Mouse (Mus musculus) ovary, postnatal 14 days (tissue): ENCODE data around the gene Tmem253.

Experiments used
- DNase-seq: peaks from one replicate; pipeline ENCODE4 v3.0.0; 2022; ENCODE audit warnings: low spot score

Tmem253 gene

GRCm38 (mm10) chr14:52008321-52009203 is 6.9 kb upstream of the Tmem253 start:
- peak; percentile 89 for DNase-seq

GRCm38 (mm10) chr14:52009361-52009760 is 6.1 kb upstream of the Tmem253 start:
- no peak for DNase-seq

GRCm38 (mm10) chr14:52009841-52010240 is 5.6 kb upstream of the Tmem253 start:
- no peak for DNase-seq

GRCm38 (mm10) chr14:52010446-52011111 is 4.9 kb upstream of the Tmem253 start:
- no peak for DNase-seq

- DNase-seq: no peak
Measured at GRCm38 (mm10) chr14:52011683-52012082, 3.8 kb upstream of the Tmem253 start.

- no peak for DNase-seq
Measured at GRCm38 (mm10) chr14:52012085-52012484, 3.4 kb upstream of the Tmem253 start.

GRCm38 (mm10) chr14:52012553-52012952 is 2.9 kb upstream of the Tmem253 start:
- DNase-seq: no peak

- no peak for DNase-seq
Measured at GRCm38 (mm10) chr14:52013021-52013610, 2.3 kb upstream of the Tmem253 start.

GRCm38 (mm10) chr14:52013771-52014219 is 1.7 kb upstream of the Tmem253 start:
- no peak for DNase-seq

GRCm38 (mm10) chr14:52014271-52014760 is 1.1 kb upstream of the Tmem253 start:
- DNase-seq: no peak

GRCm38 (mm10) chr14:52014761-52015311 is 622 bp upstream of the Tmem253 start:
- no peak for DNase-seq

GRCm38 (mm10) chr14:52016625-52017405 is 1.4 kb downstream of the Tmem253 start:
- DNase-seq: no peak

GRCm38 (mm10) chr14:52017662-52018061 is 2.2 kb downstream of the Tmem253 start:
- no peak for DNase-seq

GRCm38 (mm10) chr14:52018248-52019050 is 3.0 kb downstream of the Tmem253 start:
- no peak for DNase-seq

- DNase-seq: no peak
Measured at GRCm38 (mm10) chr14:52019051-52019589, 3.7 kb downstream of the Tmem253 start.

GRCm38 (mm10) chr14:52019590-52020340 is 4.3 kb downstream of the Tmem253 start:
- DNase-seq: peak; percentile 93

GRCm38 (mm10) chr14:52020486-52021137 is 5.2 kb downstream of the Tmem253 start, which contains the start of gene Zfp219:
TSS of gene Zfp219 (minus strand) at chr14:52020733.
- DNase-seq: peak; percentile 62

- no peak for DNase-seq
Measured at GRCm38 (mm10) chr14:52021138-52021529, 5.7 kb downstream of the Tmem253 start.
